Mouse (Mus musculus) stomach, postnatal 0 days (tissue): ENCODE measurements around the gene Krtap11-1.

Experiments used
- CTCF ChIP-seq: IDR thresholded peaks from 2 replicates; pipeline ENCODE4 v1.5.1; 2016; ENCODE audit warnings: antibody characterized with exemption, low read depth, mild to moderate bottlenecking, moderate library complexity
- EP300 ChIP-seq: optimal IDR thresholded peaks from 2 replicates; pipeline ENCODE3; 2016; ENCODE audit warnings: antibody characterized with exemption

GRCm38 (mm10) chr16:89520555-89520954, 50.4 kb downstream of the Krtap11-1 start:
- TF ChIP-seq CTCF (no peak), EP300 (no peak)
